Mouse (Mus musculus): ENCODE data around the gene Sulf2.

Gene Sulf2

GRCm38 (mm10) chr2:166148672-166149332, 6.7 kb downstream of the Sulf2 start:
- DNase-seq, result no peak

GRCm38 (mm10) chr2:166147930-166148651, 7.4 kb downstream of the Sulf2 start:
- DNase-seq, result no peak

- no peak for DNase-seq
Measured at GRCm38 (mm10) chr2:166146446-166146845, 9.0 kb downstream of the Sulf2 start.

GRCm38 (mm10) chr2:166145031-166145430, 10.4 kb downstream of the Sulf2 start:
- no peak for DNase-seq

- DNase-seq, result peak; percentile 63 to 74
Measured at GRCm38 (mm10) chr2:166143871-166144270, 11.6 kb downstream of the Sulf2 start.

- peak; percentile 55 to 84 for DNase-seq
Measured at GRCm38 (mm10) chr2:166142561-166143112, 12.8 kb downstream of the Sulf2 start.

- no peak for DNase-seq
Measured at GRCm38 (mm10) chr2:166141910-166142309, 13.6 kb downstream of the Sulf2 start.

- no peak for DNase-seq
Measured at GRCm38 (mm10) chr2:166141039-166141438, 14.4 kb downstream of the Sulf2 start.

- peak; percentile 92 to 93 for DNase-seq
Measured at GRCm38 (mm10) chr2:166140427-166140826, 15.0 kb downstream of the Sulf2 start.

GRCm38 (mm10) chr2:166138308-166138707, 17.2 kb downstream of the Sulf2 start:
- no peak for DNase-seq

GRCm38 (mm10) chr2:166137467-166137866, 18.0 kb downstream of the Sulf2 start:
- no peak for DNase-seq

- peak in 1 of 2 experiments; percentile 70 for DNase-seq
Measured at GRCm38 (mm10) chr2:166135711-166136485, 19.6 kb downstream of the Sulf2 start.

- DNase-seq, result no peak
Measured at GRCm38 (mm10) chr2:166128756-166129155, 26.7 kb downstream of the Sulf2 start.

GRCm38 (mm10) chr2:166128032-166128431, 27.4 kb downstream of the Sulf2 start:
- no peak for DNase-seq

- DNase-seq, result no peak
Measured at GRCm38 (mm10) chr2:166126343-166126742, 29.1 kb downstream of the Sulf2 start.

- DNase-seq, result peak; percentile 68 to 78
Measured at GRCm38 (mm10) chr2:166125492-166126252, 29.8 kb downstream of the Sulf2 start.

- DNase-seq, result no peak
Measured at GRCm38 (mm10) chr2:166125033-166125432, 30.4 kb downstream of the Sulf2 start.

GRCm38 (mm10) chr2:166122781-166123180, 32.7 kb downstream of the Sulf2 start:
- DNase-seq, result no peak

- DNase-seq, result peak; percentile 57 to 82
Measured at GRCm38 (mm10) chr2:166121681-166122355, 33.6 kb downstream of the Sulf2 start.

GRCm38 (mm10) chr2:166119992-166120391, 35.5 kb downstream of the Sulf2 start:
- no peak for DNase-seq

- no peak for DNase-seq
Measured at GRCm38 (mm10) chr2:166116704-166117103, 38.8 kb downstream of the Sulf2 start.

GRCm38 (mm10) chr2:166116278-166116608, 39.2 kb downstream of the Sulf2 start:
- no peak for DNase-seq

All from kidney, postnatal 25 days (tissue).